Comparison of ENCODE assay signal across 12 mouse cellular contexts in the genomic region with DNA sequence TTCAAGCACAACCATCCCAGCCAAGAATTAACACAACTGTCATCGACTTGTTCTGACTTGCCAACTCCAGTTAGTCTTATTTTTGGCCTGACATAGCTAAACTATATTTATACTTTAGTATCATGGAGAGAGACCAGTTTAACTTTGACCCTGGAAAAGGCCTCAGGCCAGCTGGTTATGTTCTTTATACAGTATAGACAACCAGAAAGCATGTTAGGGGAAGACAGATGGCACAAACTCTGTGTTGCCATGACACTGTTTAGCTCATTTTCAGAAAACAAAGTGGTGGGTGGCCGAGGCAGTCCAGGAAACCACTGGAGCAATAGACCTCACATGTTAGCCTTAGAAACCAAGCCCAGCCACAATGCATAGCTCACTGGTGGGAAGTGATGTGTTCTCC.
A peak's percentile ranks its signal among the peaks of the same experiment; 100 is the strongest.
DNase-seq lines count a peak whose midpoint lies in the region; ATAC-seq lines count a peak whose summit lies in the region.
"Had no signal": no experiment of that assay in that cellular context is flagged by ENCODE, and none has a peak within 500 bp of the region (broad histone marks: within the 10 kb centered on the region; RNA-seq: fewer than 3 reads in every experiment).

No protein-coding gene starts in this region.

- no peak overlapping the region for H3K27ac ChIP-seq in heart, embryonic 10.5 days
- peak overlapping the region; percentile 61; the same call in 1 of the 2 replicates for H3K27ac ChIP-seq in limb, embryonic 13.5 days
- H3K27ac ChIP-seq: embryonic facial prominence, embryonic 12.5 days had no signal

- peak; percentile 53 to 55 for DNase-seq in heart, adult 18-20 months
- DNase-seq in heart, embryonic 10.5 days (ENCODE audit: low spot score), result no peak
- DNase-seq in right cerebral cortex, adult 2 months (ENCODE audit: low spot score in 2 of 2), result peak; percentile 5 to 13
- DNase-seq in right cerebral cortex, postnatal 36 days (ENCODE audit: low spot score in 2 of 2), result no peak
- no peak for DNase-seq in urinary bladder, postnatal 14 days (ENCODE audit: low spot score)
- no peak for DNase-seq in neural tube, embryonic 10.5 days (ENCODE audit: extremely low spot score, low spot score)
- DNase-seq in urinary bladder, postnatal 10 days (ENCODE audit: low spot score), result no peak
- DNase-seq: adrenal gland, adult 2 months had no signal

- no peak overlapping the region for H3K4me2 ChIP-seq in limb, embryonic 13.5 days (replicated peaks)
- H3K4me2 ChIP-seq: embryonic facial prominence, embryonic 12.5 days had no signal

- no peaks in the 10 kb centered on the region for H3K9me3 ChIP-seq in heart, embryonic 10.5 days
- no peaks in the 10 kb centered on the region for H3K9me3 ChIP-seq in limb, embryonic 13.5 days
- H3K9me3 ChIP-seq: embryonic facial prominence, embryonic 12.5 days had no signal

- H3K36me3 ChIP-seq in heart, embryonic 10.5 days, result 0 out of 2 replicates have a peak, but pooled peaks cover 3% of the 10 kb centered on the region
- peaks cover 4% of the 10 kb centered on the region; the same call in 1 of the 2 replicates for H3K36me3 ChIP-seq in limb, embryonic 13.5 days
- H3K36me3 ChIP-seq: embryonic facial prominence, embryonic 12.5 days had no signal

- peaks cover 16% of the 10 kb centered on the region for H3K4me1 ChIP-seq in heart, embryonic 10.5 days
- peaks cover 40% of the 10 kb centered on the region for H3K4me1 ChIP-seq in limb, embryonic 13.5 days
- H3K4me1 ChIP-seq: megakaryocyte, embryonic 14.5 days had no signal

- 69% methylated on average over 2 of the region's 2 CpGs for WGBS in heart, embryonic 10.5 days
- 67% methylated on average over 2 of the region's 2 CpGs for WGBS in limb, embryonic 13.5 days

- no peaks in the 10 kb centered on the region for H3K27me3 ChIP-seq in heart, embryonic 10.5 days (ENCODE audit: insufficient read depth, poor library complexity, severe bottlenecking)
- H3K27me3 ChIP-seq in limb, embryonic 13.5 days, result no peaks in the 10 kb centered on the region
- H3K27me3 ChIP-seq: CH12.LX; embryonic facial prominence, embryonic 12.5 days; megakaryocyte, embryonic 14.5 days had no signal

- H3K9ac ChIP-seq in limb, embryonic 13.5 days, result no peak overlapping the region
- H3K9ac ChIP-seq: embryonic facial prominence, embryonic 12.5 days had no signal

- peak; percentile 57; the same call in 1 of the 2 replicates for ATAC-seq in limb, embryonic 13.5 days (ENCODE audit: low FRiP score, low read depth)

- no peak overlapping the region for H3K4me3 ChIP-seq in heart, embryonic 10.5 days
- no peak overlapping the region for H3K4me3 ChIP-seq in limb, embryonic 13.5 days
- H3K4me3 ChIP-seq: embryonic facial prominence, embryonic 12.5 days; megakaryocyte, embryonic 14.5 days had no signal

Comparison
In these comparisons a context has a peak if more than half of its experiments do, and no peak if none do; other contexts are left out.
1. DNase-seq: peak in heart, adult 18-20 months (2 of 2) and right cerebral cortex, adult 2 months (2 of 2); none in heart, embryonic 10.5 days (single experiment), right cerebral cortex, postnatal 36 days (0 of 2), urinary bladder, postnatal 14 days (single experiment), neural tube, embryonic 10.5 days (single experiment) and urinary bladder, postnatal 10 days (single experiment).